Mouse (Mus musculus): ENCODE measurements around the gene Adgre5.

GRCm38 (mm10) chr8:83729009-83729807 is 11.9 kb downstream of the Adgre5 start:
- no peak for TF ChIP-seq GATA1 (IDR thresholded peaks at IDR 0.05; ENCODE audit: low read length)
- TF ChIP-seq TAL1 (IDR thresholded peaks at IDR 0.05; ENCODE audit: low read length) = no peak
